Mouse (Mus musculus) left cerebral cortex, adult 2 months (tissue): ENCODE measurements around the gene Fam219a. TPM values are rescaled to one million over a fixed set of nuclear protein-coding genes. Genes with fewer than 3 reads are reported as not detected.

Experiments used
- DNase-seq, 2 experiments: peaks; one replicate each; pipeline ENCODE4 v3.0.0; 2021 to 2022; ENCODE audit warnings: low spot score in 2 of 2, mixed read lengths in 1 of 2; ENCODE audit errors: extremely low spot score in 1 of 2
- H3K27ac ChIP-seq: fragments of 200-600 bp; 2 replicates; pipeline ENCODE4 v1.8.1; 2022
- H3K4me3 ChIP-seq: fragments of 200-600 bp; 2 replicates; pipeline ENCODE4 v1.8.1; 2022
- CTCF ChIP-seq: fragments of 200-600 bp; IDR thresholded peaks from 2 replicates; pipeline ENCODE4 v1.8.1; 2022; ENCODE audit warnings: antibody characterized with exemption, mild to moderate bottlenecking, moderate library complexity
- intact Hi-C: fragments of 180-260 bp; cut with DNase I; formaldehyde crosslinking; loops from one replicate; pipeline ENCODE4 v1.15.1; 2025
- total RNA-seq, 2 experiments: library from RNA; stranded (reverse); gene quantifications; 2 replicates each; pipeline ENCODE4 v1.2.3; 2021

Fam219a gene
- total RNA-seq, 2 experiments from 2014 or later: 195 to 209 TPM

DNA sequence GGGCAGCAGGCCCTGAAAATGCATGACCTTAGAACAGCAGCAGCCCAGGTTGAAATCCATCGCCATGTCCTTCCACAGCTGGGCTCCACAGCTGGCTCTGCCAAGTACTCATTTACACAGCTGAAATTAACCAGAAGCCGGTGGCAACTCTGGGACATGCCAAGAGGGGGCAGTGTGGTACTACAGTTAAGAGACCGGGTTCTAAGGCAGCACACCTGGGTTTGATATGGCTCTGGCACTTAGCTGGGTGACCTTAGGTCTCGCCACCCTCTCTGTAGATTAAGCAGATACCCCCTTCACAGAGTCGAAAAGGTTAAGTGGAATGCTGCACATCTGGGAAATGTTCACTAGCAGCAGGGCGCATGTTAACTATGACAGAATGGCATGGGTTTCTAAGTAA, 16.8 kb downstream of the Fam219a start:
- TF ChIP-seq CTCF: peak; percentile 78
- no peak overlapping the region for H3K4me3 ChIP-seq
- DNase-seq: peak; percentile 68 to 72
- intact Hi-C loops: loop anchor here (1.0 to 5.0 kb wide), 3 partner anchors 63 to 155 kb away; no protein-coding TSS in a partner anchor
- H3K27ac ChIP-seq: no peak overlapping the region

GRCm38 (mm10) chr4:41547086-41547485, 22.3 kb downstream of the Fam219a start:
- TF ChIP-seq CTCF: no peak
- no peak for DNase-seq
- intact Hi-C loops: no loop called here
- Histone ChIP-seq H3K27ac (no peak overlapping the region), H3K4me3 (no peak overlapping the region)

- no peak overlapping the region for H3K27ac ChIP-seq
- no peak for TF ChIP-seq CTCF
- intact Hi-C loops: no loop called here
- DNase-seq: no peak
- no peak overlapping the region for H3K4me3 ChIP-seq
These were observed 23.4 kb downstream of the Fam219a start for GRCm38 (mm10) chr4:41545985-41546384.

DNA sequence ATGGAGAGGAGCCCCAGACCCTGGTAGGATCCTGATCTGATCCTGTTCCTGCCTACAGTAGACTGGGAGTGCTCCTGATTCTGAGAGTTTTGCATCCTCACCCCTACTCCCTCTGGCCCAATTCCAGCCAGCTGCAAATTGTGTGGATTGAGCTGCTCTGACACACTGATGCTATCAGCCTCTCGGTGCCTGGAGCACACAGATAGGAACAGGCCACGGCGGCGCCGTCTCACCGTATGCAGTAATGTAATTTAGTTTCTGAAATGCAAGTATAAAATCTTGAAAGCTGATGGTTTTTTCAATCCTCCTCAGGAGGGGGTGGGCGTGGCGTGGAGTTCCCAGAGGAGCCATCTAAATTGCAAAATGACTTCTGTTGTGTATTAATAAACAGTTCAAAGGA, 27.2 kb downstream of the Fam219a start:
- no peak overlapping the region for H3K27ac ChIP-seq
- intact Hi-C loops: no loop called here
- no peak for TF ChIP-seq CTCF
- H3K4me3 ChIP-seq: no peak overlapping the region
- DNase-seq: no peak

- Histone ChIP-seq H3K27ac (no peak overlapping the region), H3K4me3 (no peak overlapping the region)
- no peak for TF ChIP-seq CTCF
- intact Hi-C loops: no loop called here
- no peak for DNase-seq
These were observed 34.5 kb downstream of the Fam219a start for GRCm38 (mm10) chr4:41534866-41535265.

- intact Hi-C loops: no loop called here
- H3K27ac ChIP-seq: no peak overlapping the region
- no peak overlapping the region for H3K4me3 ChIP-seq
- no peak for TF ChIP-seq CTCF
- DNase-seq: no peak
These were observed 36.9 kb downstream of the Fam219a start for GRCm38 (mm10) chr4:41532420-41532819.

DNA sequence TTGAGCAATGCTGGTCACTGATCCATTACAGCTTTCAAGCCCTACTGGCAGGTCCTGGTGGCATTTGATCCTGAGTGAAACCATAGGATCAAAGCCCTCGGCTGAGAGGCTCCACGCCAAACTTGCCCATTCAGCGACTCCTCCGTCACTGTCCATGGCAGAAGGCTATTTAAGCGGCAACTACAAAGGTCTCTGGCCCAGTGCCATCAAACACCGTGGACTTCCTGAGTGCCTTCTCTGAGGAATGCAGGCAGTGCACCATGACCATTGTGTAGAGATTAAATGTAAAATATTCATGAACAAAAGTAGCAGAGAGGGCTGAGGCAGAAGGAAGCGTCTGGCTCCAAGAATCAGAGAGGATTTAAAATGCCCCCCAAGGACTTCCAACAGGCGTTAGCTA, 41.3 kb downstream of the Fam219a start:
- intact Hi-C loops: no loop called here
- no peak for DNase-seq
- TF ChIP-seq CTCF: no peak
- H3K27ac ChIP-seq: no peak overlapping the region
- H3K4me3 ChIP-seq: no peak overlapping the region

- no peak overlapping the region for H3K4me3 ChIP-seq
- no peak for DNase-seq
- no peak for TF ChIP-seq CTCF
- intact Hi-C loops: no loop called here
- no peak overlapping the region for H3K27ac ChIP-seq
These were observed 42.3 kb downstream of the Fam219a start for GRCm38 (mm10) chr4:41527076-41527475.

DNA sequence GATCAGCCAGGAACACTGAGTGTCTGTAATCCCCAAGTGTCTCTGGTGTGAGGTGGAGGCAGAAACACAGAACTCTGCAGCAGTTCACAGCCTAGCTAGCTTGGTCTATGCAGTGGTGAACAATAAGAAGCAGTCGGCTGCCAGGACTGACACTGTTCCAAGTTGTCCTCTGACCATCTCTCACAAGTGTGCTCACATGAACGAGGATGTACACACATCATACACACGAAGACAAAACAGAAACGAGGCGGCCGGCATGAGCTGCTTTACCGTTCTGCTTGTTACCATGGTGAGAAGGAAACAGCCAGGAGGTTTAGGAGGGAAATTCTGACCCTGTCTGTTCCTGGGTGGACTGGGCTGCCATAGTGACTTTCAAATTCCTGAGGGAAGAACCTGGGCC, 42.8 kb downstream of the Fam219a start:
- no peak overlapping the region for H3K27ac ChIP-seq
- no peak for DNase-seq
- H3K4me3 ChIP-seq: no peak overlapping the region
- no peak for TF ChIP-seq CTCF
- intact Hi-C loops: no loop called here

GRCm38 (mm10) chr4:41524829-41525228, 44.5 kb downstream of the Fam219a start:
- no peak overlapping the region for H3K4me3 ChIP-seq
- intact Hi-C loops: loop anchor here (5.0 kb wide), 1 partner anchor 182 kb away; no protein-coding TSS in a partner anchor
- DNase-seq: no peak
- TF ChIP-seq CTCF: no peak
- no peak overlapping the region for H3K27ac ChIP-seq

DNA sequence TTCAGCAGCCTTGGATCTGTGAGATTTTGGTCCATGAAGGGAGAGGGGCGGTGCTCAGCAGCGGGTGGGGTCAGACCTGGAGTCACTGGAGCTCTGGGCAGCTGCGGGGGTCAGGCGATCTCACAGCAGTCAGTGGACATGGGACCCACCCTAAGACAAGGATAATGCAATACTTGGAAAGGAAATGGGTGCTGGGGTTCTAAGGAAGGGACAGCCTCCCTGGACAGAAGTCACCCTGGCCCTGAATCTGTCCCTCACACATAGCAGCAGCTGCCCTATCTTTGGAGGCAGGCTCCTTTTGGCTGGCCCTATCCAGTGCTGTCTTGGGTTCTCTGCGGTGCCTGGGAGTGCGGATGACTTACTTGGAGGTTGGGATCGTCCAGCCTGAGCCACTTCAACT, 45.5 kb downstream of the Fam219a start:
- Histone ChIP-seq H3K4me3 (no peak overlapping the region), H3K27ac (no peak overlapping the region)
- no peak for TF ChIP-seq CTCF
- intact Hi-C loops: loop anchor here (2.0 to 5.0 kb wide), 2 partner anchors 91 to 183 kb away; no protein-coding TSS in a partner anchor
- DNase-seq: no peak

- DNase-seq: peak; percentile 62
- TF ChIP-seq CTCF: peak; percentile 92
- Histone ChIP-seq H3K4me3 (no peak overlapping the region), H3K27ac (no peak overlapping the region)
- intact Hi-C loops: loop anchor here (2.0 to 5.0 kb wide), 2 partner anchors 92 to 185 kb away; no protein-coding TSS in a partner anchor
These were observed 46.5 kb downstream of the Fam219a start for GRCm38 (mm10) chr4:41522788-41523187.

GRCm38 (mm10) chr4:41522136-41522535, 47.2 kb downstream of the Fam219a start:
- Histone ChIP-seq H3K4me3 (no peak overlapping the region), H3K27ac (no peak overlapping the region)
- DNase-seq: no peak
- TF ChIP-seq CTCF: no peak
- intact Hi-C loops: loop anchor here (2.0 to 5.0 kb wide), 2 partner anchors 93 to 185 kb away; no protein-coding TSS in a partner anchor
